Mouse (Mus musculus) cerebellum, postnatal 10 days (tissue): Measurements from ENCODE around the gene Lrrc3c.

Experiments used
- DNase-seq, 2 experiments: peaks; one replicate each; pipeline ENCODE4 v3.0.0; 2021; ENCODE audit warnings: mixed read lengths in 2 of 2

The Lrrc3c gene

DNA sequence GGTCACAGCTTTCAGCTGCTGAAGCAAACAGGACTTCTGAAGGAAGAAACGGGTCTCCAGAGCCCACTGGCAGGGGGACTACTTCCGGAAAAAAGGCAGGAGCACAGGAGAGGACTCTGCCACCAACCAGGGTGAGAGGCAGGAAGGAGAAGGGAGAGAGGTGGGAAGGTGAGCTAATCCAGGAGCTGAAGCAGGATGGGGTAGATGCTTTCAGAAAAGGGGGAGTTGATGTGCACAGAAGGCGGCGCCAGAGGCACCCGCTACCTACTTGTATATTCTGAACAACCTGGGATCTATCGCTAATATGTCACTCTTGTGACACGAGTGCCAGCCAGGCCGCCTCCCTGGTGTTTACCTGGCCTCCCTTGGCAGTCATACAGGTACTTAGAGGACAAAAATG is at the start of gene Lrrc3c:
Gene Lrrc3c, plus strand, starts transcription at position 301 of the 400 bp plus-strand sequence.
- peak in 1 of 2 experiments; percentile 21 for DNase-seq

DNA sequence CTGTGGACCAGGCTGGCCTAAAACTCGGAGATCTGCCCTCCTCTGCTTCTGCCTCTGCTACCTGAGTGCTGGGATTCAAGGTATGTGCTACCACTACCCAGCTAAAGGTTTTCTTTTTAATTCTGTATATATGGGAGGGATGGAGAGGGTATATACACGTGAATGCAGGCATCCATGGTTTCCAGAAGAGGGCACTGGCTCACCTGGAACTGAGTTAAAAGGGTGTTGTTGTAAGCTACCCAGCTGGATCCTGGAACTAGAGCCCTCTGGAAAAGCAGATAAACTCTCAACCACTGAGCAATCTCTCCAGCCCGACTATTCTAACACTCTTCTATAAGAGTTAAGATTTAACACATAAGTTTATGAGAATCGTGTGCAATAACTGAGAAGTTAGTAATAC is 48.7 kb upstream of the Lrrc3c start:
- DNase-seq: no peak

DNA sequence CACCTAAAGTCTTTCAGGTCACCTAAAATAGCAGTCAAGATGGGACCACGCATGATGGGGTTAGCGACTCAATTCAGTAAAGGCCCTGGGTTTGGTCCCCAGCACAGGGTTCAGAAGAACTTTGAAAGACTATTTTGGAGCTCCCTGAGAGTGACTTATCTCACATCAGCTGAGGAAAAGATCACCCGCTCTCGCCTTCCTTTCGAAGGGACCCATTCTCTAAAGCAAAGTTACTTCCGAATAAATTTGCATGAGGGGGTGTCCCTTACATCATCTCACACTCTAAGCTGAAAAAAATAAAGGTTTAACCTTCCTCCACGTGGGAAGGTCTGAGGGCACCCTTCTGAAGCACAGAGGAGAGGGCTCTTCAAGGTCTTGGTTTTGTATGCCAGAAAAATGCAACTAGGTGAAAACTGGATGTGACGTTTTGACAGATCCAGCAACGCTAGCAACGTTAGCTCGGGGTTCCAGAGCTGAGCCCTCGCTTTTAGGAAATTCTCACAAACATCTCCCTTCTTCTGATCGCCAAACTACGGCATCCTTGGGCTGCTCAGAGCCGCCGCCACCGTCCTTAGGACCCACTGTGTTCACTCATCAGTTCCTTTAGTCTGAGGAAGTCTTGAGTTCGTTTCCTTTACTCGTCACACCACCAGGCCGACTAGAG is 47.6 kb upstream of the Lrrc3c start:
- no peak for DNase-seq

DNA sequence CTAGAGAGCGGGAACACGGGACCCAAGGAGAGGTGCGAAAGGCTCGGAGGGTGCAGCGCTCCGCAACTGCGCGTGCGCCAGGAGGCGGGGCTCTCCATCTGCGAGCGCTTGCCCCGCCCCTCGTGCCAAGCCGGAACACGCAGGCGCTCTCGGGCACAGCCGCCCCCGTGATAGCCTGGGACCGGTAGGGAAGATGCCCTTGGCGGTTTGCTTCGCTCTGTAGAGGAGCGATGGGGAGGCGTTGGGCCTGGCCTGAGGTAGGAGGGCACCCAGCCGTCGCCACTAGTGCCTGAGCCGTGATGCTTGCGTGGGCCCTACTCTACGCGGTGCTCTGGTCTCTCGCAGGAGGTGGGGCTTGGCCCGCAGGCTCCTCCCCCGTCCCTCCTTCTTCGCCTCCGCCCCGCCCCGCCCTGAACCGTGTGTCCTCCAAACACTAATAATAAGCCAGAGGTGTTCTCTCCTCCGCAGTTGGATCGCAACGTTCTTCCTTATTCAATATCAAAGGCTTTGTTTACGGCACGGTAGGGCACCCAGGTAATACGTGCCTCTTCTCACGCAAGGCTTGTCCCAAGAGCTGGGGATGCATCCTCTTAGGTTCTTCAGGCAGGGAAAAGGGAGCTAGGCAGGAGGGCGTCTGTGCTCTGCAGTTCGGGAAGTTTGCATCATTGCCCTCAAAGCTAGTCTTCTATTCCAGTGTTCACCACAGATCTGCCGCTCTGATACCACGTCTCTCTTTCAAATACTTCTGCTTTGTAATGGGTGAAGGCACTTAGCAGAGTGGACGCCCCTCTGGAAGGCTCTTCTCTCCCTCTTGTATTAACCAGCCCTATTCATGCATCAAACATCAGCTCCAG is 46.9 kb upstream of the Lrrc3c start, which contains the start of gene Zpbp2:
Gene Zpbp2, plus strand, starts transcription at position 123 of the 854 bp plus-strand sequence.
- DNase-seq: peak; percentile 96 to 97

DNA sequence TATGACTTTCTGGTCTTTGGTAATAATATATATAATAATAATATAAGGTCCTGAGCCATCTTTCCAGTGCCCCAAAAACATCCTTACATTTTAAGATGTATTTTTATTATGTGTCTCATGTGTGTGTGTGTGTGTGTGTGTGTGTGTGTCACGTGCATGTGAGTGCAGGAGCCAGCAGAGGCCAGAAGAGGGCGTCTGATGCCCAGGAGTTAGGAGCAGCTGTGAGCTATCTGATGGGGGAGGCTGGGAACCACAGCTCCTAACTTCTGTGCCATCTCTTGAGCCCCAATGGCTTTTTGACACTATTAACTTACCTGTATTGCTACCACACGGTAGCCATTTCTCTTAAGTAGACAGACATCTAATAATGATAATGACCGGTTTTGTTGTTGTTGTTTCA is 44.1 kb upstream of the Lrrc3c start:
- no peak for DNase-seq

DNA sequence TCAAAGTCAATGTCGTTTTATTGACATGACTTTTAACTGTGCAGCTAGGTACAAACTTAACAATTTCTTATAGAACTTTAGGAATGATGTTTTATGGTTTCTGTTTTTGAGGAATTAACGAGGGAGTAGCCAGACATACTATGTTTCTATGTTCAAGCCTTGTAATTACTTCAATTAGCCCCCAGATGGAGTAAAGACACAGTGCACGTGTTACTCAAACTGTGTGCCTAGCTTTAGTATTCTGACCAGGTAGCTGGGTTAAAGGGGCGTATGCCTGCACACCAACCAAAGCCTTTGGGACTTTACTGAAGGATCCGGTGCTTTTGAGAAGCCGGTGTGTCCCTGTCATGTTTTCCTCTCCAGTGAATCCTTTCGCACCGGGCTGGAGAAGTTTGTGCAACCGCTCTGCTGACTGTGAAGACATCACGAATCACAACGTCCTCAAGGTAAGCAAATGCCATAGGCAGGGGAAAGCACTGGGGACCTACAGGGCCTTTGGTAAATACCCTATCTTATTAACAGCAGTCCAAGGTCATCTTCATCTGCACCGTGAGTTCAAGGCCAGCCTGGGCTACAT is 42.9 kb upstream of the Lrrc3c start:
- DNase-seq: peak in 1 of 2 experiments; percentile 21

DNA sequence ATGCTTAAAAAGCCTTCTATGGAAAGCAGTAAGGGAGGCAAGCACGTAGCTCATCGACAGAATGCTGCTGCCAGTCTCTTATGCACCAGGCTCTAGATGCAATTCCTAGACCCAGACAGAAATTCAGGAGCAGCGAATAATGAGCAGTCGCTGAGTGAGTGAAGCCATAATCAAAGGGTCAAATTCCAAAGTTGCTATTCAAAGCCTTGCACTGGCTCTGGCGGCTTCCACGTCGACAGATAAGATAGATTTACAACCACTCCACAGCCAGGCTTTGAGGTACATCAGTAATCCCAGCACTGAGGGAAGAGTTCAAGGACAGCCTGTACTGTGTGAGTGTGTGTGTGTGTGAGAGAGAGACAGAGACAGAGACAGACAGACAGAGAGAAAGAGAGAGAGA is 37.1 kb upstream of the Lrrc3c start:
- no peak for DNase-seq

DNA sequence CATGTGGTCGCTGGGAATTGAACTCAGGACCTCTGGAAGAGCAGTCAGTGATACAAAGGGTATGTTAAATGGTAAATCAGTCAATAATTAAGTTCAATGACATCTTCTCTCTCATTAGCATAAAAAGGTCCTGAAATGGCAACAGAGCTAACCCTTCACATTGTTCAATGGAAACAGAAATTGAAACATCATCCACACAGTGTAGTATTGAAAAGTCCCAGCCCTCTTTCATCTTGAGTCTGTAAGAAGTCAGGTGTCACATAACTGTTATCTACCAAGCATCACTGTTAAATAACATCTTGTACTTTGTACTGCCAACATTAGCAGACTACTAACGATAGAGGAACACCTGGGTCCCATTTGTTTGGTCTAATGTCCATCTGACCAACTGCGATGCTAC is 35.1 kb upstream of the Lrrc3c start:
- no peak for DNase-seq

DNA sequence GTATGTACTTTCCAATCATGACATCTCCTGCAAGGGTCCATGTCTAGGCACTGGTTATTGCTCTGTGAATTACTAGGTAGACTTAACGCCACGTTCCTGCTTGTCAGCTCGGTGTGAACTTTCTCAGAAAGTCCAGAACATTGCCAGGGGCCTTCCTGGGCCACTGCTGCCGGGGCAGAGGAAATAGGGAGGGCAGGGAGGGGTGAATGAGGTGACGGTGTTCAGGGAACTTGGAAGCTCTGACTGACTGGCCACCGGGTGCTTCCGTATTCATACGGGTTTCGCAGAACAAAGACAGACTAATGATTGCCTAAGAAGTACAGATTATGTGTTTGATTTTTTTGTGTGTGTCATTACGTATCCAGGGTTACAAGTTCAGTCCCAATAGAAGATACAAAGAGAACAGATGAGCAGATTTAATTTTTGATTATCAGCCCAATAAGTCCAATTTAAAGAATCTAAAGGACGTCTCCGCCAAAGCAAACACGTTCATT is 34.1 kb upstream of the Lrrc3c start:
- no peak for DNase-seq

DNA sequence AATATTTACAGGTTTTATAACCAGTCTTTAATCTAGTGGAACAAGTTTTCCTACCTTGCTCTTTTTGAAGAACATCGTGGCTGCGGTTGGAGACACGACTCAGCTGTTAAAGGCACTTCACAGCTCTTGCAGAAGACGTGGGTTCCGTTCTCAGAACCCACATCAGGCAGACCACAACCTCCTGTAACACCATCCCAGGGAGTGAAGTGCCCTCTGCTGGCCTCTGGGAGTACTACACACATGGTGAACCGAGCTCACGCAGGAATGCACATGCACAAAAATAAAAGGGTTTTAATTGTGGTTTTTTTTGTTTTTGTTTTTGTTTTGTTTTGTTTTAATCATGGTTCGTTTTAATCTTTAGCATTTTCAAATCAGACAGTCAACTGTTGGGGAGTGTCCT is 29.8 kb upstream of the Lrrc3c start:
- no peak for DNase-seq

DNA sequence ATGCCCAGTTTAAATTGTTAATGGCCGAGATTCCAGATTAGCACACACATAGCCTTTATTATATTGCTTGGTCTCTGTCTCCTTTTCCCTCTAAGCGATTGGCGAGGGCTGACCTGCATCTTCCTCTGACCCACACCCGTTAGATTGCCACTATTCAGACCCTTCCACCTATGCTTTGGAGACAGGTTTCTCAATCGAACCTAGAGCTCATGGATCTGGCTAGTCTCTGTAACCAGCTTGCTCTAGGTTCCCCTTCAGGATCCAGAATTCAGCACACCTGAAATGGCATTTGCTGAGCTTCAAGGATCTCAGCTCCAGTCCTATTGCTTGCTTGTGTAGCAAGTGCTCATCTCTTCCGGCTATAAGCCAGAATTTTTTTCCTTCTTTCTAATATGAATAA is 28.6 kb upstream of the Lrrc3c start:
- DNase-seq: no peak

DNA sequence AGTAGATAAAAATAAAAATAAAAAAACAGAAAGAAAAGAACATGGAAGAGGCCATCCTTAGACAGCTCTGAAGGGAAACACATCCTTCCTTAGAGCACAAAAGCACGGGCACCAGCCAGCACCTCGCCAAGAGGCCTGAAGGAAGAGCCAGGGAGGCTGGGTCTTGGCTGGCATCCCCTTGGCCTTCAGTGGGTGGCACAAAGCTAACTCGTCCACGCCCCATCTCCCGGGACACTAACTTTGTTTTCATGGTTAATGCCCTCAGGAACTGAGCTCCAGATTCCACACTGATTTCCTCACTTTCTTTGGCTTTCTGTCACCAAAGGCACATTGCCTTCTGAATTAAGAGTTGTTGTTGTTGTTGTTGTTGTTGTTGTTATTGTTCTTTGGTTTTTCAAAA is 20.3 kb upstream of the Lrrc3c start:
- peak in 1 of 2 experiments; percentile 36 for DNase-seq

DNA sequence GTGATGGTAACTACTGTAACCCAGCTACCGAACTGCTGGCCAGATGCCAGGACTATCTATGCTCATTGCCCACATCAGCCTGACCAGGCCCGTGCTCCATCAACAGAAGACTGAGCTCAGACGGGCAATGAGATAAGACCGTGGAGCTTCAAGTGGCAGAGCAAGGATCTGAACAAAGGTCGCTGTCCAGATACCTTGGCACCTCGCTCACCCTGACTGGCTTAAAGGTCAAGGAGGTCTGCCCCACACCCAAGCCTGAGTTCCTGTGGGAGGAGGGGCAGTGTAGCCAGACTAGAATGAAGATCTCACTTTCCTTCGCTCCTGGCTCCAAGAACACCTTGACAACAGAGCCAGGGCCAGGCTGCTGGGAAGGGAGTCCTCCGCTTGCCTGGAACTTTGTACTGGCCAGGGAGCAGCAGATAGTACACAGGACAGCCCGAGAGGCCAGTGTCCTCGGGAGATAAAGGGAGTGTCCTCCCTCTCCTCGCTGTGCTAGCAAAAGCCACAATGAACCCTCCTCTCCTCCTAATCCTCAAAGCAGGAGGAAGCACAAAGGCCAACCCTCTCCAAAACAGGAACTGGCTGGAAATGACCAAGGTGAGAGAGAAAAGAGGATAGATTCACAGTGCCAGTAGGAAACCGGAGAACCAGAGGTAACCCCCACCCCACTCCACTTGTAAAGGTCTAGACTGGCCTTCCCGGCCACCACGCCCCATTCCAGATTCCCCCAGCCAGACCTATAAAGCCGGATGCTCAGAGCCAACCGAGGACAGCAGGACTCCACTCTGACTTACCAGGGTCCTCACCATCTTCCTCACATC is 17.6 kb upstream of the Lrrc3c start:
- DNase-seq: no peak

DNA sequence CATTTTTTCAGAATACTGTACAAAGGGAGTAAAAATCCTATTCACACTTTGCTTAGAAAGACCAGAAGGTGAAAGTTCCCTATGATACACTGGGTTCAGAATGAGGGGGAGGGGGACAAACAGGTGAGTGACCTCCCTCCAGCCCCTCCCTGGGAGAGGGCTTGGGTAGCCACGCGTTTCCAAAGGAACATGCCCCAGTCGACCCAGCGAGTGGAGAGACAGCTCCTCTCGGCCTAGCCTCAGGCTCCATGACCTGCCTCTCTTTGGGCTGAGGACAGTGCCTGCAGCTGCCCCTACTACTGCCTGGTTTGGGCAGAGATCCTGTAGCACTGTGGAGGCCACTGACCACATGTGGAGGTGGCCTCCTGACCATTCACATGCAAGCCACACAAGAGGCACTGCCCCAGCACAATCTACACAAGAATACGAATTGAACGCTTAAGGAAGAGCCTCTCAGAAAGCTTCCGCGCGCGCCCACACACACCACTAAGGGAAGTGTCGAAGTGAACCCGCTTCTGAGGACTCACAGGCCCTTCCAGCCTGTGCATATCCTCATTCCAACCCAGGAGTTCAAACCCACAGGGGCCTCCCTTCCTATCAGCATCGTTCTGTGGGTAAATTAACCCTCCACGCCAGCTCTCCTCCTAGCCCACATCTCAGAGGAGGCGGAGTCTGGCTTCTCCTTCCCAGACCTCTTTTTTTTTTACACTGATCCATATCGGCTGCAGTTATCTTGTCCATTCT is 16.6 kb upstream of the Lrrc3c start:
- DNase-seq: no peak

DNA sequence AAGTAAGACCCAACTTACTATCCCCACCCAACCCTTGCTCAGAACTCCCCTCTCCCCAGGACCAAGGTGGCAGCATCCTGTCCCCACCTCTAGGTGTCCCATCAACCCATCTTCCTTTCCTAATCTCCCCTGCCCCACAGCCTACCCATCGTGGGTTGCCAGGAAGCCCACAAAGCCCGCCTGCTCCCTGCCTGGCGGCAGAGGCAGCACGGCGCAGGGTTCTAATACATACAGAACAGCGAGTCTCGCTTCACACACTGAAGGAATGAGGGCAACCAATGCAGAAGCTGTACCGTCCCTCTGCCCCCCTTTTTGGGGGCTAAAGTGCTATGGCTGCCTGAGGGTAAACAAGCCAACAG is 16.1 kb upstream of the Lrrc3c start:
- no peak for DNase-seq

DNA sequence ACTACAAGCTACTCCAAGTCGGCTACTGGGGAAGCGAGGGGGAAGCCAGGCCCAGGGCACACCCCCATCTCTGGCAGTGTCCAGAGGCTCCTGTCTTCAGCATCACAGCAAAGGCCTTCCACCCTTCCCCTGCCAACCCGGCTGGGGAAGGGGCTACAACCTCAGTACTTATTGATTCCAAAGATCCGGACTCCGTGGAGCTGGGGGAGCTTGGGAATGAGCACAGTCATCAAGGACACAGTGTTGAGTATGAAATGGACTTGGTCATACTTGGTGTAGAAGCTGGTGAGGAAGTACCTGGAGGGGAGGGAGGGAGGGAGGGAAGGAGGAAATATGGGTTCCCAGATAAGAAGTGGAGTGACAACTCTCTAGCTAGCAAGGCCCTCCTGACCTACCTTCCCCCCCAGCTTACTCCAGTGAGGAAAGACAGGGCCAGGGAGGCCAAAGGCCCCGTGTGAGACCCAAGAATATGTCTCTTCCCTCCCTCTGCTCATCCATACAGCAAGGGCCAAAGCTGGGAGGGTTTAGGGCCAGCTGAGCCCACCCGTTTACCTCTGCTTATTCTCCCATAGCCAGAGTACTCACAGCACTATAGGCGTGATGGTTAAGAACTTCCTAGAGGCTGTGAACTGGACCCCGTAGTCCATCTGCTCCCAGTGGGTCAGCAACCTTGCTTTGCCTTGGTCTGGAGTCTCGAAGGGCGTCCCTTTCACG is 15.4 kb upstream of the Lrrc3c start:
- DNase-seq: no peak

DNA sequence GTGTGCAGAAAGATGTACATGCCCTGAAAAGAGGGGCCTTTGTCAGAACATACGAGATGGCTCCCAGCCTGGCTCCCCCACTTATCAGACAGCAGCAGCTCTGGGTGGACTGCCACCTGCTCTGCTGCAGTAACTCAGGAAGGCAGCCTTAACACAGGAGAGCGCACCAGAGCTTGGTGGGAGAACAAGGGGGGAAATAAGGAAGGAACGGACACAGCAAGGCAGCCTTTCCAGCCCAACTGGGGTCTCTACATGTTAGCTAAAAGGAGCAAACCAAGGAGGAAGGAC is 14.9 kb upstream of the Lrrc3c start:
- no peak for DNase-seq

DNA sequence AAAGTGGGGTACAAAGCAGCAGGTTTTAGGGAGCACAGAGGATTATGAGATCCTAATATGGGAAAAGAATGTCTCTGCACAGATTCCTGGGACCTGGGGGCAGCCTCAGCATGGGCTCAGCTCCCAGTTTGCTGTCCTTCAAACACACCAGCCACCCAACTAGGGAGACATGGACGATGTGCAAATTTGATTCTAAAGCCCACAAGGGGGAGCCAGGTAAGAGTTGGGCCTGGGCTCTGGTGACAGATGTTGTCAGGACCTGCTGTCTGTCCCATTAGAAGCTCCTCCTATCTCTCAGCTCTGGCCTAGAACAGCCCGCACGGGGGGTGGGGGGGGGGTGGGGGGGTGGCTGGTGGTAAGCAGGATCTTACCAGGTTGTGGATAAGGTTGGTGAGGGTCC is 14.5 kb upstream of the Lrrc3c start:
- DNase-seq: no peak

DNA sequence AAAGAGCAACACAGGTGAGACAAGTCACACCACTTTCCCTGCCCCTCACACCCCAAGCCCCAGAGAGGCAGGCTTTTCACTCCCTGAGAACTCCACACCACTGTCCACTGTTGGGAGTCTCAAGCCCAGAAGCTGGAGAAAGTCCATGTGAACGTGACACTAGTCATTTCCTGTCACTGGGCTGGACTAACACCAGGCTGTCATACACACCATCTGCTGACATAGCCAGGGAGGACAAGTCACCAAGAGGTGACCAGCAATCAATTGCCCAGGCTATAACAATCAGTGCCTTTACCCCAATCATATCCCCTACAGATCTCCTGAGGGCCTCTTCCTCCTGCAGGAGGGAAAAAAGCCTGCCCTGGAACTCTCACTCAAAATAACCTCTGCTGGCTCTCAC is 13.9 kb upstream of the Lrrc3c start:
- DNase-seq: no peak

DNA sequence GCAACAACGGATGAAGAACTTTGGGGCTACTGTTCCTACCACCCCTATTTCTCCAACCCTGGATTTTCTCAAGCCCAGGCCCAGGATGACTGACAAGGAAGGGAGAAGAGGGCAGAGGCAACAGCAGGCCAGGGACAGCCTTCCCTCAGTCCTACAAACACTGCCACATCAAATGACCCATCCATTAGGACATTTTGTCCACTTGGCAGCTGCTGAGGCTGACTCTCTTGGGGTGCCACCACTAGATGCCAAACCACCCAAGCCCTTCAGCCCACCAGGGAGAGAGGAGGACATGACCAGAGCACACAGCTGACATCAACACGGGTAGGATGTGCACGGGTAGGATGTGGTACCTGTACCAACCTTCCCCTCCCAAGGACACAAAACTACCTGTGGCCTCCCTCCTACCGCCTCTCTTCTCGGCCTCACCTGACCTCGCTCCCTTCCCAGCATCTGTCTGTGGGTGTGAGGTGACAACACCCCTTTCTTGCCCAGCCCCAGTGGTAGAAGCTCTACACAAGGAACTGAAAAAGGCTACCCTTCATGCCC is 13.4 kb upstream of the Lrrc3c start:
- DNase-seq: no peak
